Mouse (Mus musculus): Measurements from ENCODE around the gene Slc6a5. TPM values are rescaled to one million over a fixed set of nuclear protein-coding genes. Genes with fewer than 3 reads are reported as not detected.

The Slc6a5 gene
- polyA plus RNA-seq (2012; fragmentation: generic; extraction: Trizol), result not detected

GRCm38 (mm10) chr7:49909850-49910249, at the start of gene Slc6a5:
Slc6a5 (plus strand) TSS chr7:49910146.
- Histone ChIP-seq H3K36me3 (ENCODE audit: control insufficient read depth, insufficient read depth) (no peaks in the 10 kb centered on the region), H3K27me3 (ENCODE audit: control insufficient read depth, insufficient read depth, insufficient read length) (peaks cover 30% of the 10 kb centered on the region), H3ac (ENCODE audit: control insufficient read depth, insufficient read length) (no peak within 1 kb of the TSS), H3K4me3 (no peak within 1 kb of the TSS), H3K79me2 (ENCODE audit: control insufficient read depth, insufficient read depth) (no peaks in the 10 kb centered on the region), H3K4me2 (ENCODE audit: low read depth) (no peak within 1 kb of the TSS)
- TF ChIP-seq TCF12 (IDR thresholded peaks at IDR 0.05; ENCODE audit: insufficient read depth, poor library complexity, severe bottlenecking) (no peak), POLR2A (IDR thresholded peaks at IDR 0.05; ENCODE audit: insufficient read length, low read depth) (no peak), E2F4 (IDR thresholded peaks at IDR 0.05; ENCODE audit: insufficient read depth) (no peak), SRF (IDR thresholded peaks at IDR 0.05; ENCODE audit: control insufficient read depth, insufficient read length, low read depth) (no peak), USF1 (IDR thresholded peaks at IDR 0.05; ENCODE audit: low read depth) (no peak), POLR2AphosphoS2 (IDR thresholded peaks at IDR 0.05; ENCODE audit: insufficient read length, low read depth) (no peak), MAX (IDR thresholded peaks at IDR 0.05; ENCODE audit: low read depth) (no peak), MYOG (IDR thresholded peaks at IDR 0.05; ENCODE audit: control insufficient read depth in 1 of 3, insufficient read depth in 1 of 3, insufficient read length in 2 of 3, low read depth in 2 of 3) (no peak), REST (IDR thresholded peaks at IDR 0.05; ENCODE audit: insufficient read depth, insufficient read length) (no peak)

- H3K4me3 ChIP-seq, result no peak overlapping the region
- peaks cover 8% of the 10 kb centered on the region for H3K36me3 ChIP-seq (ENCODE audit: control insufficient read depth, insufficient read depth)
- no peak overlapping the region for H3K4me2 ChIP-seq (ENCODE audit: low read depth)
- H3ac ChIP-seq (ENCODE audit: control insufficient read depth, insufficient read length), result no peak overlapping the region
- no peaks in the 10 kb centered on the region for H3K27me3 ChIP-seq (ENCODE audit: control insufficient read depth, insufficient read depth, insufficient read length)
- H3K79me2 ChIP-seq (ENCODE audit: control insufficient read depth, insufficient read depth), result no peaks in the 10 kb centered on the region
- TF ChIP-seq CEBPB (IDR thresholded peaks at IDR 0.05; ENCODE audit: insufficient read depth, poor library complexity, severe bottlenecking), result no peak
- TF ChIP-seq SRF (IDR thresholded peaks at IDR 0.05; ENCODE audit: control insufficient read depth, insufficient read length, low read depth), result no peak
- TF ChIP-seq MYOD1 (IDR thresholded peaks at IDR 0.05; ENCODE audit: control insufficient read depth in 1 of 3, insufficient read length in 2 of 3, low read depth in 2 of 3), result no peak
- TF ChIP-seq POLR2AphosphoS2 (IDR thresholded peaks at IDR 0.05; ENCODE audit: insufficient read length, low read depth), result no peak
- TF ChIP-seq REST (IDR thresholded peaks at IDR 0.05; ENCODE audit: insufficient read depth, insufficient read length), result no peak
- no peak for TF ChIP-seq MAX (IDR thresholded peaks at IDR 0.05; ENCODE audit: low read depth)
- no peak for TF ChIP-seq POLR2A (IDR thresholded peaks at IDR 0.05; ENCODE audit: insufficient read length, low read depth)
- TF ChIP-seq MYOG (IDR thresholded peaks at IDR 0.05; ENCODE audit: control insufficient read depth in 1 of 3, insufficient read depth in 1 of 3, insufficient read length in 2 of 3, low read depth in 2 of 3), result no peak
- TF ChIP-seq TCF12 (IDR thresholded peaks at IDR 0.05; ENCODE audit: insufficient read depth, poor library complexity, severe bottlenecking), result no peak
- TF ChIP-seq E2F4 (IDR thresholded peaks at IDR 0.05; ENCODE audit: insufficient read depth), result no peak
- no peak for TF ChIP-seq TCF3 (IDR thresholded peaks at IDR 0.05; ENCODE audit: insufficient read length, low read depth)
- no peak for TF ChIP-seq USF1 (IDR thresholded peaks at IDR 0.05; ENCODE audit: low read depth)
Measured at GRCm38 (mm10) chr7:49861196-49861595, 48.8 kb upstream of the Slc6a5 start.

DNA sequence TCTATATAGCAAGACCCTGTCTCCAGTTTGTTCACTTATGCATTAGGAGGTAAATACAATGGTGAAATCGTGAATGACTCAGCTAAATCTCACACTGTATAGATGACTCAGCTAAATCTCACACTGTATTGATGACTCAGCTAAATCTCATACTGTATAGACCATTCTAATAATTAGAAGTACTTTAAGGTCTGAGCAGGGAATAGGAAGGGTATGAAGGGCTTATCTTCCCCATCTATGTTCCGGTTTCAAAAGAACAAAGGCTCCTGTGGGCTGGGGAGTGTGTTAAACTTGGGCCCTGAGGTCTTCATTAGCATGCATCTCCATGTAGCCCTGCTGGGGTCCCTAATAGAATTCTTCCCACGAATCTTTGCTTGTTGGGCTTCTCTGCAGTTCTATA, 46.2 kb upstream of the Slc6a5 start:
- TF ChIP-seq TCF3 (IDR thresholded peaks at IDR 0.05; ENCODE audit: insufficient read length, low read depth) (no peak), REST (IDR thresholded peaks at IDR 0.05; ENCODE audit: insufficient read depth, insufficient read length) (no peak), MYOD1 (IDR thresholded peaks at IDR 0.05; ENCODE audit: control insufficient read depth in 1 of 3, insufficient read length in 2 of 3, low read depth in 2 of 3) (no peak), TCF12 (IDR thresholded peaks at IDR 0.05; ENCODE audit: insufficient read depth, poor library complexity, severe bottlenecking) (no peak), MAX (IDR thresholded peaks at IDR 0.05; ENCODE audit: low read depth) (no peak), USF1 (IDR thresholded peaks at IDR 0.05; ENCODE audit: low read depth) (no peak), POLR2AphosphoS2 (IDR thresholded peaks at IDR 0.05; ENCODE audit: insufficient read length, low read depth) (no peak), SRF (IDR thresholded peaks at IDR 0.05; ENCODE audit: control insufficient read depth, insufficient read length, low read depth) (no peak), CEBPB (IDR thresholded peaks at IDR 0.05; ENCODE audit: insufficient read depth, poor library complexity, severe bottlenecking) (no peak), E2F4 (IDR thresholded peaks at IDR 0.05; ENCODE audit: insufficient read depth) (no peak), MYOG (IDR thresholded peaks at IDR 0.05; ENCODE audit: control insufficient read depth in 1 of 3, insufficient read depth in 1 of 3, insufficient read length in 2 of 3, low read depth in 2 of 3) (no peak), POLR2A (IDR thresholded peaks at IDR 0.05; ENCODE audit: insufficient read length, low read depth) (no peak)
- H3K4me2 ChIP-seq (ENCODE audit: low read depth), result no peak overlapping the region
- no peaks in the 10 kb centered on the region for H3K79me2 ChIP-seq (ENCODE audit: control insufficient read depth, insufficient read depth)
- no peak overlapping the region for H3K4me3 ChIP-seq
- H3K36me3 ChIP-seq (ENCODE audit: control insufficient read depth, insufficient read depth), result no peaks in the 10 kb centered on the region
- H3ac ChIP-seq (ENCODE audit: control insufficient read depth, insufficient read length), result no peak overlapping the region
- H3K27me3 ChIP-seq (ENCODE audit: control insufficient read depth, insufficient read depth, insufficient read length), result no peaks in the 10 kb centered on the region

DNA sequence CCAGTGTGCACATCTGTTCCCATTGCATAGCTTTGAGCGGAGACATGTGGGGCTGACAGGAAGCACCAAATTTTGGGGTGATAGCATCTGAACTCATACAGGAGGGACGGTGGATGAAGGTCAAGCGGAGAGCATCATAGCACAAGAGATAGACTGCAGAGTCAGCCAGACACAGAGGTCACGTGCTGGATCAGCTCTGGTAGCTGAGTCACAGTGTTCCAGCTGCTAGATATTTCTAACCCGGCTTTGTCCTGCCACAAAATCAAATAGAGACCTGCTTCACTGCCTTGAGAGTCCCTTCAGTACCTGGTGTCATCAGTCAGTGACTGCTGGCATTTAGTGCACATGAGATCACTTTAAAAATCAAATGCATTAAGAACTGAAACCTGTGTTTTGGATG, 40.3 kb upstream of the Slc6a5 start:
- TF ChIP-seq CEBPB (IDR thresholded peaks at IDR 0.05; ENCODE audit: insufficient read depth, poor library complexity, severe bottlenecking) (no peak), USF1 (IDR thresholded peaks at IDR 0.05; ENCODE audit: low read depth) (peak; percentile 78)
- no peaks in the 10 kb centered on the region for H3K79me2 ChIP-seq (ENCODE audit: control insufficient read depth, insufficient read depth)
- no peak overlapping the region for H3K4me3 ChIP-seq
- no peaks in the 10 kb centered on the region for H3K27me3 ChIP-seq (ENCODE audit: control insufficient read depth, insufficient read depth, insufficient read length)
- no peak overlapping the region for H3ac ChIP-seq (ENCODE audit: control insufficient read depth, insufficient read length)
- no peak overlapping the region for H3K4me2 ChIP-seq (ENCODE audit: low read depth)
- no peaks in the 10 kb centered on the region for H3K36me3 ChIP-seq (ENCODE audit: control insufficient read depth, insufficient read depth)

DNA sequence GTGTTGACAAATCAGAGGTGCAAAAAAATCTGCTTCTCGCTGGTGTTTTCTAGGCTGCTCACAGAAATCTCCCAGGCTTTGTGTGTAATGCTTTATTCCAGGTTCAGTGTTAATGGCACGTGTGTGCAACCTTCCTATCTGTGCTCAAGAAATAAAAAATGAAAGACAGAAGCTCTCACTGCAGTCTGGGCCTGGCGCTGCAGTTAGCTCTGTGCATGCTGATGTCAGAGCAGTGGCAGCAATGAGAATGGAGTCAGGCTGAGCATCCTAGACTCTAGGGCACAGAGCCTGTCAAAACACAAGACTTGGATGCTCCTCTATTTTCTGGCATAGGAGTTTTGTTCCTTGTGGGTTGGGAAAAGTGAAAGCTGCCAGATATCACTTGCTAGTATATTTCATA, 39.7 kb upstream of the Slc6a5 start:
- Histone ChIP-seq H3K4me3 (no peak overlapping the region), H3K36me3 (ENCODE audit: control insufficient read depth, insufficient read depth) (no peaks in the 10 kb centered on the region), H3K4me2 (ENCODE audit: low read depth) (no peak overlapping the region), H3ac (ENCODE audit: control insufficient read depth, insufficient read length) (no peak overlapping the region), H3K79me2 (ENCODE audit: control insufficient read depth, insufficient read depth) (no peaks in the 10 kb centered on the region), H3K27me3 (ENCODE audit: control insufficient read depth, insufficient read depth, insufficient read length) (no peaks in the 10 kb centered on the region)
- TF ChIP-seq USF1 (IDR thresholded peaks at IDR 0.05; ENCODE audit: low read depth) (no peak), SRF (IDR thresholded peaks at IDR 0.05; ENCODE audit: control insufficient read depth, insufficient read length, low read depth) (no peak), TCF12 (IDR thresholded peaks at IDR 0.05; ENCODE audit: insufficient read depth, poor library complexity, severe bottlenecking) (no peak), REST (IDR thresholded peaks at IDR 0.05; ENCODE audit: insufficient read depth, insufficient read length) (no peak), CEBPB (IDR thresholded peaks at IDR 0.05; ENCODE audit: insufficient read depth, poor library complexity, severe bottlenecking) (no peak), TCF3 (IDR thresholded peaks at IDR 0.05; ENCODE audit: insufficient read length, low read depth) (no peak), E2F4 (IDR thresholded peaks at IDR 0.05; ENCODE audit: insufficient read depth) (no peak), MAX (IDR thresholded peaks at IDR 0.05; ENCODE audit: low read depth) (no peak), POLR2A (IDR thresholded peaks at IDR 0.05; ENCODE audit: insufficient read length, low read depth) (no peak), MYOG (IDR thresholded peaks at IDR 0.05; ENCODE audit: control insufficient read depth in 1 of 3, insufficient read depth in 1 of 3, insufficient read length in 2 of 3, low read depth in 2 of 3) (no peak), MYOD1 (IDR thresholded peaks at IDR 0.05; ENCODE audit: control insufficient read depth in 1 of 3, insufficient read length in 2 of 3, low read depth in 2 of 3) (no peak), POLR2AphosphoS2 (IDR thresholded peaks at IDR 0.05; ENCODE audit: insufficient read length, low read depth) (no peak)
